Mouse (Mus musculus) gastrocnemius, adult 18-20 months (tissue): ENCODE measurements around the gene Olig3. TPM values are rescaled to one million over a fixed set of nuclear protein-coding genes. Genes with fewer than 3 reads are reported as not detected.

Experiments
- DNase-seq: peaks from one replicate; pipeline ENCODE4 v3.0.0; 2021; ENCODE audit warnings: low spot score
- long read RNA-seq, 2 experiments: library from polyadenylated mRNA; stranded (forward); transcript quantifications; one replicate each; pipeline ENCODE4 v2.0.0; 2021
- total RNA-seq, 2 experiments: library from RNA; stranded (reverse); gene quantifications; 2 replicates each; pipeline ENCODE4 v1.2.3; 2021

The Olig3 gene
- total RNA-seq: not detected
- long read RNA-seq, experiment 1: 0 reads
- long read RNA-seq, experiment 2: 0 reads

DNA sequence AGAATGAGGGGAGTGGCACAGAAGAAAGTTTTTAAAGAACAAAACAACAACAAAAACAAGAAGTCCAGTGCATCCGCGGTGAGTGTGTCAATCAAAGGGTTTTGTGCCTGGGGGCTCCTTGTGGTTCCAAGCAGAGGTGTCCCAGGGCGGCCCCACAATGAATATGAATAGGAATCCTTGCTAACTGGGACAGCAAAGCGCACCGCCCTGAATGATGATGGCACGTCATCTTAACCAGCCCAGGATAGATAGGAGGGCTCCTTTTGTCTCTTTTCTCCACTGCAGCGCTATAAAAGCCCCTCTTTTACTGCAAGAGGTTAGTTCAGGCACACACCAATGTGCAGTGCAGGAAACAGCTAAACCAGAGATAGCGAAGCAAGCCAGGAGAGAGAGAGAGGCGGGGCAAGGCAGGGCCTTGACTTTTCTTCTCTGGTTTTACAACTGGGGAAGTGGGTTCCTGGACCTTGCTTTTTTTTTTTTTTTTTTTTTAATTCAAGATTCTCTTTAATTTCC lies at the start of gene Olig3:
Gene Olig3 (plus strand): TSS at position 463 of the 513 bp plus-strand sequence.
- no peak for DNase-seq

- DNase-seq: no peak
Measured at GRCm38 (mm10) chr10:19309681-19310395, 46.5 kb upstream of the Olig3 start.

- DNase-seq: no peak
Measured at GRCm38 (mm10) chr10:19310471-19310870, 45.9 kb upstream of the Olig3 start.

- DNase-seq: no peak
Measured at GRCm38 (mm10) chr10:19317962-19318812, 38.1 kb upstream of the Olig3 start.

- DNase-seq: no peak
Measured at GRCm38 (mm10) chr10:19321781-19322180, 34.6 kb upstream of the Olig3 start.

GRCm38 (mm10) chr10:19329191-19329777 lies 27.0 kb upstream of the Olig3 start:
- DNase-seq: no peak

- DNase-seq: no peak
Measured at GRCm38 (mm10) chr10:19333425-19333824, 22.9 kb upstream of the Olig3 start.

- DNase-seq: no peak
Measured at GRCm38 (mm10) chr10:19338695-19339630, 17.4 kb upstream of the Olig3 start.

GRCm38 (mm10) chr10:19344039-19344438 lies 12.3 kb upstream of the Olig3 start:
- DNase-seq: no peak

GRCm38 (mm10) chr10:19349326-19349725 lies 7.0 kb upstream of the Olig3 start:
- no peak for DNase-seq

DNA sequence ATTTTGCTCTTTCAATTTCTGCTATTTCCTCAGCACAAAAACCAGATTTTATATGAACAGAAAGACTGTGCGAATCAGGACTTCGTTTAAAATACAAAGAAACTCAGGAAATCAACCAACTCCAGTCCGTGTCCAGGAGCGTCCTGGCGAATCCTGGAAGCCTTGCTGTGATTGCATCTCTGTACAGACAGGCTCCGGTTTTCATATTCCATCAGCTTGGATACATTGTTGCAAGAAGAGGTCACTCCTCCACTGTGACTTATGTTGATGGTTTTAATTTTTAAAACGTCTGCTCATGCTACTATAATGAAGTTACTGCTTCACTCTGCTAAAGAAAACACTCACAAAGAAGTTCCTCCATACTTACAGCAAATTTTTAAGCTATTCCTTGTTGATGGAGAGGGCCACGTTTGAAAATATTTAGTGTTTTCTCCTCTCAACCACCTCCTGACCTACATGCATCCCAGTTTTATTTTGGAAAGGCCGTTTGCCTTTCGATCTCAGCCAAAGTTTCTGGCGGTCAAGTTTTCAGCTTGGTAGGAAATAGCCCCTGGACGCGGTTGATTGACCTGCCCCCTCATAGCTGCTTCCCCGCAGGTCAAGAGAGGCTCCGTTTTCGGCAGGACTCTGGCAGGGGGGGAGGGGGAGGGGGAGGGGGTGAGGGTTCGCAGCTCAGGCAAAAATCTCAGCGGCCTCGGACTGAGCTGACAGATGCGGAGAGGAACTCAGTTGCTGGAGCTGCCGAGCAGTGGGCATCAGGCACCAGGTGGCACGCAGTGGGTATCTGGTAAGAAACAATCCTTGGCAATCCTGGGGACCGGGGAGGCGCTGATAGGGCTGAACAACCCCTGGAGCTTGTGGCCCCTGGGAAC lies 4.1 kb upstream of the Olig3 start:
- no peak for DNase-seq

GRCm38 (mm10) chr10:19352878-19353301 lies 3.4 kb upstream of the Olig3 start:
- DNase-seq: no peak

GRCm38 (mm10) chr10:19353631-19354030 lies 2.7 kb upstream of the Olig3 start:
- no peak for DNase-seq

DNA sequence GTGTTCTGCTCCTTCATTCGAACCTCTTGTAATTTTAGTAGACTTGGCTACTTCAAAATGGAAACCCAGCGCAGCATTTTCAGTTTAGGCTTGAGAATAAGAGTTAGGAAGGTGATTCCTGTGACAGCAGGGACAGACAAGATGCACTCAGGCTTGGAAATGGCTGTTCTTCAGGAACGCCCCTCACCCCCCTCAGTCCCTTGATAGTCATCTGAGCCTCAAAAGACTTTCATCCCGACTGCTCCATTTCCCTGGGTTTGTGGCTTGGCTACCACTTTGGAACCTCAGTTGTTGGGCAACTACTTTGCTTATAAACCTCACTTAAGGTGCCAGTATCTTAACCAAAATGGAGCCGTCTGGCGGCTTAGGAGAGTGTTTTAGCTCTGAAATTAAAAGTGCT lies 2.2 kb upstream of the Olig3 start:
- no peak for DNase-seq

DNA sequence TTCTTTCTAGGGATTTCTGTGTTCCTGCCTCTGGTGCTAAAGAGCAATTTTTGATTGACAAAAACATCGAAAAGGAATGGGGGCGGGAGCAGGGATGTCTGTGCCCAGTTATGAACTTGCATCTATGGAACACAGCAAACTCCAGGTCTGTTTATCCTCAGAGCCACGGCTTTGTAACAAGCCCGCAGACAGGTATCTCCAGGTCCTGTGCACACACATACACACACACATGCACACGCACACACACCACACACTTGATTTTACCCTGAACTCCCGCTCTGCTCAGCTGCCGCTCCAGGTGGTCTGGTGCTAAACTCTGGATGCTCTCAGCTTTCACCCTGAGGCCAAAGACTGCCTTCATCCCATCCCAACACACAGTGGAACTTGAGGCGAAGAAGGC lies 1.3 kb upstream of the Olig3 start:
- no peak for DNase-seq

- no peak for DNase-seq
Measured at GRCm38 (mm10) chr10:19356720-19357641, 648 bp downstream of the Olig3 start.

- DNase-seq: no peak
Measured at GRCm38 (mm10) chr10:19357848-19358247, 1.5 kb downstream of the Olig3 start.

DNA sequence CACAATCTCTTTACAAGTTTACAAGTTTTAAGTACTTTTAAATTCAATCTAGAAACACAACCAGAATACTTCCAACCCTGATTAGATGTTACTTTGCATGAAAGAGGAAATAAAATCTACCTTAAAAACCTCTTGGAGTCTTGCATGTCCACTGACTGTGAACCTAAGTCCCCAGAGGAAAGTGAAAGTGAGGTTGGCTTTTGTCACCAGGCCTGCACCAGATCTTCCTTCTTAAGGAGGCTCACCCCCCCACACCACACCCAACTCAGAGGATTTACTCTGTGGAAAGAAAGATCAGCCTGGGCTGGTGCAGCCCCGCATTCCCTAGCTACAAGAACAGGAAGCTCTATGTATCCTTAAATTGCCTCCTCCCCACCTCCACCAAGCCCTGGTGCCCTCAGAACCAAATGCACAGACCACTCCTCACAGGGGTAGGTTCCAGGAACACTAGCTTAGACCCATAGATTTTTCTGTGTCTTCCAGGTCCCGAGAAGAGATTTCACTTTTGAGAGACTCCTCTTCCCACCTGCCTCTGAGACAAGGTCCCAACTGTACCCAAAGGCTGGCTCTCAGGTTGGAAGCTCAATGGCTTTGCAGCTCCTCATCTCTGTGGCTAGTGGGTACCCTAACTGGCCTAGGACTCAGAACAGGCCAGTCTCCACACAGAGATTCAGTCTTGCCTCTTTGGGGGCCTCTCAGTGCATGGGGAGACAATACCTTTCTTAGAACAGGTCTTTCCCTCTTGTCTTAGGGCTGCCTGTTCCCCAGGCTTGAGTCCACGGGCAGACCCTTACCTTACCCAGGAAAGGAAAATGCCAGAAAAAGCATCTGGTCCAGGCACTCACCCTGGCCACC lies 4.3 kb downstream of the Olig3 start:
- DNase-seq: no peak
